Mouse (Mus musculus) urinary bladder, adult 2 months (tissue): ENCODE data around the gene Hspa8. TPM values are rescaled to one million over a fixed set of nuclear protein-coding genes. Genes with fewer than 3 reads are reported as not detected.

Source experiments
- DNase-seq: peaks from one replicate; pipeline ENCODE4 v3.0.0; 2022; ENCODE audit warnings: low spot score
- polyA plus RNA-seq: library from polyadenylated mRNA; depleted of rRNA; stranded (reverse); fragments of >200 nt; gene quantifications from 2 replicates; pipeline ENCODE4 v1.2.3, GENCODE M21; 2012; rRNA removed

The Hspa8 gene
- polyA plus RNA-seq, 1 experiment = 1,301 TPM

DNA sequence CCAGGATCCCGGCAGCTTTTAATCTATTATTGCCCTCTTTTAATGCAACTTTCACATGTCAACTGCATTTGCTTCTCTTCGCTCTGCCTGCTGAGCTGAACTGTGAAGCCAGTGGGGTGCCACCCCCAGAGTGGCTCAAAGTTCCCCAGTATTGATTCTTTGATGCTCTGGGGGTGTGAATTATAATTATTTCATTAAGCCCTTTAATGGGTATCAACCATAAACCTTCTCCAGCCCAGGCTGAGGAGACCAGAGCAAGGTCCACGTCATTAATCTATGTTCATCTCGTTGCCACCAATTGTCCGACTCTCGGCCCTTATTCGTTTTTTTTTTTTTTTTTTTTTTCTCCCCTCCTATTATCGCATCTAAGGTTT is 8.1 kb downstream of the Hspa8 start:
- DNase-seq = no peak

DNA sequence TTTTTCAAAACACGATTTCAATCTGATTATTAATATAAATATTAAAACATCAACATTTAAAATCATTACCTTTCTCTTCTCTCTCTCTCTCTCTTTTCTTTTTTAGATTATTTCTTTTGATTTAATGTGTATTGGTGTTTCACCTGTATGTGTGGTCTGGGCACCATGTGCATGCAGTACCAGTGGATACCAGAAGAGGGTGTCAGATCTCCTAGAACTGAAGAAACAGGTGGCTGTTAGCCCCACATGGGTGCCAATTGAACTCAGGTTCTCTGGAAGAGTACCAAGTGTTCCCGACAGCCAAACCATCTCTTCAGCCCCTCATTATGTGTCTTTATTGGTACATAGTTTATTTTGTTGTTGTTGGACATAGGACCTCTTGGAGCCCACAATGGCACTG is 11.1 kb downstream of the Hspa8 start:
- no peak for DNase-seq

DNA sequence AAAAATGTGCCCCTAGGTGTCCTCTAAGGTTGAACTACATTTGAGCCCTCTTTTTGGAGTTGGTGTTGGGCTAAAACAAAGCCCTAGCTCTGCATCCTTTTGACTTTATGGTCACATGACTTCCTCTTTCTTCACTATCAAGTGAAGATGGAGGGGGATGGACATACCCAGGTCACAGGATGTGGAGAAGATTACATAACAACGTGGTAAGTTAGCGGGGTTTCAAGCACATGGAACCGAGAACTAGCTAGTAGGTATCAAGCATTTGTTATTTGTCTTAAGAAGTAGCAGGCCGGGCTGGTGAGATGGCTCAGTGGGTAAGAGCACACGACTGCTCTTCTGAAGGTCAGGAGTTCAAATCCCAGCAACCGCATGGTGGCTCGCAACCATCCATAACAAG is 13.3 kb downstream of the Hspa8 start:
- no peak for DNase-seq

DNA sequence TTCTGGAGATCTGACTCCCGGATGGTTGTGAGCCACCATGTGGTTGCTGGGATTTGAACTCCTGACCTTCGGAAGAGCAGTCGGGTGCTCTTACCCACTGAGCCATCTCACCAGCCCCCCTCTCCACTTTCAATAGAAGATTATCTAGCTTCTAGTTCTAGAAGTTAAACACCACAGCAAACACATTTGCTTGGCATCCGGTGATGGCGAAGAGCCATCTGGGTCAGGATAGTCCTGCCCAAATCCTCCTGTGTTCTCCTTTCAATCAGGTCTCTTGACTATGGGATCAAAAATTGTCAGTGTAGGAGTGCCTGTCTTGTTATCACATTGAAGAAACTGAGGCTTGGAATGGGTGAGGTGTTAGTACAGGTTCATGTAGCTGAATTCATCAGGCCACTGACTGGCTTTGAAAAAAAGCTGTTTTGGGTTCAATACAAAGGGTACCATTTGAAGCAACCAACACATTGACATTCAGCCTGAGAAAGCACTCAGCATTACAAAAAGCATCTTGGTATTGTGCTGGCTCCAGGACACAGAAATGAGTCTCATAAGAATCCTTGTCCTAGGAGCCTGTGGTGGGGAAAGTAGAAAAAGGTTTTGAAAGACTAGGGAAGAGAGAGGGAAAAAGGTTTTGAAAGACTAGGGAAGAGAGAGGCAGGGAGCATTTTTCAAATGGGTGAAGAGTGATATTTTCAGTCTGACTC is 16.7 kb downstream of the Hspa8 start:
- no peak for DNase-seq

DNA sequence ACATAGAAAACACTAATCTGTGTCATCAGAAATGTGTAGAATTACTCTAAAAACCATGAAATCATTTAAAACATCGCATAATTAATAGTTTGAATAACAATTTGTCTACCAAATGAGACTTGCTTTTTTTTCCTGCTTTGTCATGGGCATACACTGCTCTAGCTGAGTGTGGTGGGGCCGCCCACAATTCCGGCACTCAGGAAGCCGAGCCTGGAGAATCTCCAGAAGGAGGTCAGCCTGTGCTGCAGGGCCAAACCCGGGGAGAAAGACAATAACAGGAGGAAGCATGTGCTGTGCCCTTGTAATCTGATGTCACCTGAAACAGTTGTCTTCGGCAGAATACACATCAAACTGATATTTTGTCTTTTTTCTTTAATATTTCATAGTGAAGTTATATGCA is 24.8 kb downstream of the Hspa8 start:
- no peak for DNase-seq

DNA sequence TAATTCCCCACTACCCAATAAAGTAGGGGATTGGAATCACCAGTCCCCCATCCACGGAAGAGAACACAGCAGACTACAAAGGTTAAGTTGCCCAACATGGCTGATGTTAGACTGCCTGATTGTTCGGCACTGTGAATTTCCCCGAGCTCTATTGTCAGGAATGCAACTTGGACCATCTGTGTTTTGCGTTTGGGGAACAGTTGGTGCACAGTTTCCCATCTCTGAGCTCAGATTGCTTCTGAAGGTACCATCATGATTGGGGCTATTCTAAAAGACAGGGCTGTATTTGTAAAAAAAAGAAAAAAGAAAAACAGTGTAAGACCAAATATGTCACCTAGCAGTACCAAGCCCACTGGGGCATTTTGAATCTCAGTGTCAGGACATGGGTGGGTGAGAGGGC is 26.6 kb downstream of the Hspa8 start:
- no peak for DNase-seq

DNA sequence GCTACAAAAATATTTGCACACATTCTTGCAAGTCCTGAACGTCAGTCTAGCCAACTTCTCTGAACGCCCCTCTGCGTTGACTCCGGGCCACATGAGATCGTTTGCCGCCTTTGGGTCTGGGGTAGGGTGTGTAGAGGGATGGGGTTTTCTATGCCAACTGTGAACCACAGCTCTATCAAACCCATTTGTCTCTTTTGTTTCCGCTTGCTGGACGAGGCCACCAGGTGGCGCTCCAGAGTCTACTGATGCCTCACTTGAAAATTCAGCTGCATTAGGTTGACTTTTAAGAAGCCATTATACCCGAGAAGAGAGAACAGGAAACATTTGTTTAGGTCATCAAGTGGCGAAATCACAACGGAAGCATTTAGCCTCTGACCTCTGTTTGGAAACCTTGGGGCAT is 33.8 kb downstream of the Hspa8 start:
- DNase-seq = peak; percentile 52

DNA sequence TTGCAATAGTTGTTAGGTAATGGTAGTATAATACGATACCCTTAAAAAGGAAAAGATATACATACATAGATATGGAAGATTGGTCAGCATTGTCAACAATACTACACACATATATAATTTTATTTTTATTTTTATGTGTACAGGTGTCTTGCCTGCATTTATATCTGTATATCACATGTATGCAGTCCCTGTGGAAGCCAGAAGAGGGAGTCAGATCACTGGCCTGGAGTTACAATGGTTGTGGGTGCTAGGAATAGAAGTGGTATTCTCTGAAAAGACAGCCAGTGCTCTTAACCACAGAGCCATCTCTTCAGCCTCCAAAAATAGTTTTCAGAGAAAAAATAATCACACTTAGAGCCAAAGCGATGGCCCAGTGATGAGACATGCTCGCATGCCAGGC is 35.9 kb downstream of the Hspa8 start:
- DNase-seq = no peak

DNA sequence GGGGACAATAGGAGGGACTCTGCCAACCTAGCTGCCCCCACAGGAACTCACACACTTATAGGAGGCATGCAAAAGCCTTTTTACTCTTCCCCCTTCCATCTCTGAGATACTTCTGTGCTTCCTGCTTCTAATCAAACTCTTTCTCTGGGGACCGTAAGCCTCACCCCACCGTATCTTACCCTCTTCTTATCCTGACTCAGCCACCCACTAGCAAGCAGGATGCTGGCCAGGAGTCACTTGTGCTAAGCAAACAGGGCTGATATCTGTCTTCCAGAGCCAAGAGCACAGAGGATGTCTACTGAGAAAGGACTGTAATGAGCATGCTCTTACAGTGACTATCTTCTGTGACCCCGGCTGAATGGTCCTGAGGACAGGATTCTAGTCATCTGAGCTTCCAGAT is 38.9 kb downstream of the Hspa8 start:
- DNase-seq = no peak

DNA sequence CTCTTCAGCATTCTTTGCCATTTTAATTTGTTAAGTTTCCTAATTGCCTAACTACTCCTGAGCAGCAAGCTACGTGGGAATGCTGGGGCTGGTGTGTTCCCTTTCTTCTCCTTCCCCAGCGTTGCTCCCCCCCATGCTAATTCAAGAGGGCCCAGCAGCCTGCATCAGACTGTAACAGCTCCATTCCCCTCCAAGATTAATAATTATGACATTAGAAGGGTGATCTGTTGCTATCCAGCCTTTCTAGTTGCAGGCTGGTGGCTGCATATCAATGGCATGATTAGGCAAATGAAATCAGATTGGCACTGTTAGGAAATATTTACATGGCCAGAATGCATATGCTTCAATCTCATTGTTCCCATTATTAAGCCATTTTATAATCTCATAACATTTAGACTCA is 50.7 kb downstream of the Hspa8 start:
- no peak for DNase-seq

DNA sequence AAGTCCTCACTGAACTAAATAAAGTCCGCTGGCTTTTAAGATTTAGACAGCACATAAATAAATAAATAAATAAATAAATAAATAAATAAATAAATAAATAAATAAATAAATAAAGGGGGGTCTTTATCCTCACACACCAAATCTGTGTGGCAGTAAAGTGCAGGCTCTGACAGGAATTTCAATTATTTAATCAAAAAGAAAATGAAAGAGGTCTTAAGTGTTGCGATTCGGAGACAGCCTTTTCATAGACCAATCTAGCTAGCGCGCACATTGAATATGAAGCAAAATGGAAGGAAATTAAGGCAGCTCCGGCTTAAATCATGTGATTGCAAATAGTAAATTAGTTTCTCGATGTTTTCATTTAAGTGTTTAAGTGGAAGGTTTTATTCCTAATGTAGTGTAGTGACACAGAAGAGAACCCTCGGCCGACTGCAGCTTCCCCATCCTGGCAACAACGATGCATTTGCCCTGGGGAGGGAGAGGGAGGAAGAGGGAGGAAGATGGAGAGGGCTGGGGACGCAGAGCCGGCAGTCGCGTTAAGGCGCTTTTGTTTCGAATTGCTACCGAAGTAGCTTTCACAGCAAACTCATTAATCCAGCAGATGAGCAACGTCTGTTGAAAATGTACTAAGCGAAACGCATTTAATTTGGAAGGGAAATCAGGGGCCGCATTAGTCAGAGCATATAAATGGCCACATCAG is 57.8 kb downstream of the Hspa8 start:
- no peak for DNase-seq

DNA sequence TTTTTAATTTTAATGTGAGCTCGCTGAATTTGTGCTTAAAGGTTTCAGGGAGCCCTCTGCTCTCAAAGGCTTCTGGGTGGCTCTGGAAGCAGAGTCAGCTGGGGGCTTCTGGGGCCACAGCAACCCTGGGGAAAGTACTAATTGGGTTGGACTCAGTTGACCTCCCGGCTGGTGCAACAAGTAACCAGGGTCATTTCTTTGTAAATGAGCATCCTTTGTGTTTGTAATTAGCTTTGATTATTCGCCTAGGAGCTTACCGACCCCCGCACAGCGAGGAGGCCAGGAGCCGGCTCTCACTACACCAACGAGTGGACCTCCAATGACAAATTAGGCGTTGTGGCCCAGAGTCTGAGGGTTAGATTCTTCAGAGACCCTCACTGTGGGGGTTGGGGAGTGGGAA is 58.4 kb downstream of the Hspa8 start:
- no peak for DNase-seq

Other genes starting within 250 kb of the Hspa8 start
- not detected in 2 replicates for gene Gm21915, start 130.4 kb upstream of the Hspa8 start, polyA plus RNA-seq
- gene Clmp, start 115.0 kb upstream of the Hspa8 start, polyA plus RNA-seq = 31.0 and 51.2 TPM in 2 replicates
- not detected in 2 replicates for gene Bsx, start 73.1 kb downstream of the Hspa8 start, polyA plus RNA-seq
- not detected in 2 replicates for gene Jhy, start 163.1 kb downstream of the Hspa8 start, polyA plus RNA-seq
- 0.08 and 0.10 TPM in 2 replicates for gene Crtam, start 203.6 kb downstream of the Hspa8 start, polyA plus RNA-seq